Mouse (Mus musculus) lung, adult 2 months (tissue): ENCODE measurements around the gene Cox10.

Experiments
- CTCF ChIP-seq: fragments of 200-500 bp; IDR thresholded peaks from 2 replicates; pipeline ENCODE4 v1.5.1; 2011; ENCODE audit warnings: mild to moderate bottlenecking, low read length, control low read depth; ENCODE audit not compliant: insufficient read depth
- POLR2A ChIP-seq: fragments of 200-500 bp; IDR thresholded peaks from 2 replicates; pipeline ENCODE4 v1.6.1; 2011; ENCODE audit warnings: low read depth, mild to moderate bottlenecking, control low read depth, low read length, borderline replicate concordance; ENCODE audit errors: extremely low read depth

GRCm38 (mm10) chr11:63943268-63943890 is 135.9 kb downstream of the Cox10 start:
- TF ChIP-seq CTCF = no peak
- no peak for TF ChIP-seq POLR2A
